Mouse (Mus musculus) spleen, adult 2 months (tissue): ENCODE data around the gene Gm10197.

Source experiments
- CTCF ChIP-seq: fragments of 200-500 bp; IDR thresholded peaks from 2 replicates; pipeline ENCODE4 v1.5.1; 2011; ENCODE audit warnings: mild to moderate bottlenecking, inconsistent platforms; ENCODE audit not compliant: insufficient read depth, insufficient read length, insufficient replicate concordance; ENCODE audit errors: extremely low read depth
- POLR2A ChIP-seq: fragments of 200-500 bp; IDR thresholded peaks from 2 replicates; pipeline ENCODE4 v1.6.1; 2011; ENCODE audit warnings: low read depth, low read length, inconsistent platforms

DNA sequence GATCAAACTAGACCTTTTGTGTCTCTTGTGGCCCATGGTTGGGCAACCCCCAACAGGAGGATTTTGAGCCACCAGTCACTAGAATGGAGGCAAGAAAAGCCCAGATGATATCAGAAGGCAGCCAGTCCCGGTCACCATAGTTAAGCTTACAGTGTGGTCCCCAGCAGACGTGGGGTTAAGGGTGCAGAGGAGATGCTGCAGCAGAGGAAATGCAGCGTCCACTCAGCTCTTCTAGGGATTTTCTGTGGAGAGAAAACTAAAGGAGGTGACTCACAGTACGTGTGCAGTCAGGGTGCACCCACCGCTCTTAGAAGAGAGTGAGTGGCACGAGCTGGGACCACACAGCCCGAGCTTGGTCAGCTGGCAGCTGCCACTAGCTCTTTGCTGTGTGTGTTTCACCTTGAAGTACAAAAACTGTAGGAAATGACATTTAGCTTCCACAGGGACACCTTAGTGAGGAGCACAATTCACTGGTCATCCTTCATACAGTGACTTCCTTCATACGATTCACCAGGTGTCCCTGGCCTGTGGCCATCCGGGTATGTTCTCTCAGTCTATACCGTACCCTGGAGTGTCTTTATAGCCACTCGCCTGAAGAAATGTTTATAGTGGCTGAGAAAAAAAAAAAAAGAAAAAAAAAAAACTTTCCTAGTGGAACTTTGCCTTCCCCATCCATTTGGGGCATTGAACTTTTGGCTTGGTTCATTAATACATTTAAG is 5.3 kb downstream of the Gm10197 start:
- TF ChIP-seq POLR2A (no peak), CTCF (no peak)
